Mouse (Mus musculus) ES-Bruce4 (cell line): ENCODE measurements around the gene Dpysl5. TPM values are rescaled to one million over a fixed set of nuclear protein-coding genes. Genes with fewer than 3 reads are reported as not detected.
A peak's percentile ranks its signal among the peaks of the same experiment; 100 is the strongest.

Experiments
- H3K27ac ChIP-seq: 2 replicates; pipeline ENCODE4 v1.5.1; 2012; ENCODE audit warnings: low read length, inconsistent platforms; ENCODE audit not compliant: insufficient read depth
- H3K27me3 ChIP-seq: 2 replicates; pipeline ENCODE4 v1.6.1; 2012; ENCODE audit warnings: mild to moderate bottlenecking, low read length, inconsistent platforms; ENCODE audit not compliant: control insufficient read depth, poor library complexity, insufficient read depth, severe bottlenecking
- H3K36me3 ChIP-seq: 2 replicates; pipeline ENCODE4 v1.6.1; 2012; ENCODE audit warnings: inconsistent platforms, mild to moderate bottlenecking, low read length, moderate library complexity; ENCODE audit not compliant: control insufficient read depth, poor library complexity, insufficient read depth, severe bottlenecking
- H3K4me1 ChIP-seq: one replicate; pipeline ENCODE4 v1.8.1; 2011; ENCODE audit warnings: low read length; ENCODE audit not compliant: control insufficient read depth, insufficient read depth
- H3K4me3 ChIP-seq: 2 replicates; pipeline ENCODE4 v1.5.1; 2011; ENCODE audit warnings: low read depth, mild to moderate bottlenecking, low read length
- H3K9ac ChIP-seq: 2 replicates; pipeline ENCODE4 v1.6.1; 2012; ENCODE audit warnings: low read depth, mild to moderate bottlenecking, inconsistent platforms; ENCODE audit not compliant: poor library complexity, severe bottlenecking
- H3K9me3 ChIP-seq: replicated peaks from 2 replicates; pipeline ENCODE4 v1.6.1; 2012; ENCODE audit warnings: mild to moderate bottlenecking, low read length, inconsistent platforms; ENCODE audit not compliant: control insufficient read depth, poor library complexity, insufficient read depth, severe bottlenecking
- CTCF ChIP-seq: IDR thresholded peaks from one replicate; pipeline ENCODE4 v1.8.1; 2011; ENCODE audit warnings: low read depth, low read length
- EP300 ChIP-seq: IDR thresholded peaks from 2 replicates; pipeline ENCODE4 v1.6.1; 2011; ENCODE audit warnings: low read depth, low read length; ENCODE audit not compliant: insufficient read depth
- POLR2A ChIP-seq: IDR thresholded peaks from one replicate; pipeline ENCODE4 v1.8.1; 2011; ENCODE audit warnings: low read length; ENCODE audit not compliant: insufficient read depth
- polyA plus RNA-seq: library from polyadenylated mRNA; stranded (reverse); fragments of >200 nt; gene quantifications from 2 replicates; pipeline ENCODE4 v1.2.4, GENCODE M21; 2011; ENCODE audit warnings: low read depth; ENCODE audit not compliant: missing spikeins, insufficient read depth, insufficient read length

Dpysl5 gene
- polyA plus RNA-seq, 1 experiment, result 35.2 TPM

DNA sequence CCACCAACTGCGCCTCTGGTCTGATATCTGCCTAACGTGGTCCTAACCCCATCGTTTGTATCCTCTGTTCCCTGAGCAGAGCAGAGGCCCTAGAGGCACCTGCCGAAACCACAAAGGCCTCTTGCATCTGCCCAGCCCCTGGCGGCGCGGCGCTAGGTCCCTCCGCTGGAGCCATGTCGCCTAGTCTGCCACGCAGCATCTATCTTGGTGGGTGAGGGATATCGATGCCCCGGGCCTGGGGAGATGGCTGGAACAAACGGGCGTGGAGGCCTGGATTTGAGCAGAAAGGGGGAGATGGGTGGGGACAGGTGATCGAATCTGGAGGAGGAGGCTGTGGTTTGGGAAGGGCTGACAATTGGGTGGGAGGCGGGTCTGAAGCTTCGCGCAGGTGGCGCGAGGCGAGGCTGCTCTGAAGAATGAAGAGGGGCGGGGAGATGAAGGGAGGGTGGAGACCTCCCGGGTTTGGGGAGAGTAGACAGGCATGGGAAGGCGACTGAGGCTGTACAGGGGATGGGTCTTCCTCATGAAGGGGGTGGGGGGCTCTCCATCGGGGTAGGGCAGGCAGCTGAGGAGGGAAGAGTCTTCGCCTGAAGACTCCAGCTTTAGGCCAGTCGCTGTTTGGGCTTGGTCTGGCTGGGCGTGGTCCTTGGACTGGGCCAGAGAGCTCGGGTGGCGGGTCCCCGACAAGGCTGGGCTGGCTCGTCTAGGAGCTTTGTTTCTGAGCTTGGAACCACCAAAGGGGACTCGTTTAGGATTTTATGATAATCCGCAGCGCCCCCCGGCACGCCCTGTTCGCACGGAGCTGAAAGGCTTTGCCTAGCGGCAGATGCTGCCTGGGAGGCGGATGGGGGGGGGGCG is 1.3 kb downstream of the Dpysl5 start:
- H3K36me3 ChIP-seq, result no peaks in the 10 kb centered on the region
- TF ChIP-seq POLR2A (no peak), EP300 (no peak), CTCF (no peak)
- H3K4me3 ChIP-seq, result peak overlapping the region; percentile 75
- peak overlapping the region; percentile 47 for H3K9ac ChIP-seq
- H3K27ac ChIP-seq, result no peak overlapping the region
- no peaks in the 10 kb centered on the region for H3K9me3 ChIP-seq
- no peaks in the 10 kb centered on the region for H3K4me1 ChIP-seq
- H3K27me3 ChIP-seq, result no peaks in the 10 kb centered on the region

DNA sequence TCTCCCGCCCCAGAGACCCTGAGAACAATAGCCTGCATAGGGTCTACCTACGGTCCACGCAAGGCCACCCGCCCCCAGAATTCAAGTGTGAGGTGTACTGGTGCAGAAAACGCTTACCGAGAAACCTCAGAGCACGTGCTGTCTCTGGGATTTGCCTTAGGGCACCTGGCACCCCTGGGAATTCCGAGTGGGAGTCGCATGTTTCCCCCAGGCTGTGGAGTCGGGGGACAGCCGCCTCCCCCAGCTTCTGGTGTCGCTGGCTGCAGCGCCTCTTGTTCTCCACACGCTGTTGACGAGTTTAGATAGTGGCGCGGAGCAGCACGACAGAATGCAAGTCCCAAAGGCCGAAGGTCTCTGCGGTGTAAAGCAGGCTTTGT is 1.9 kb downstream of the Dpysl5 start:
- H3K36me3 ChIP-seq, result no peaks in the 10 kb centered on the region
- no peak for TF ChIP-seq POLR2A
- no peak for TF ChIP-seq CTCF
- no peak for TF ChIP-seq EP300
- no peaks in the 10 kb centered on the region for H3K27me3 ChIP-seq
- H3K4me3 ChIP-seq, result peak overlapping the region; percentile 75
- peak overlapping the region; percentile 19; the same call in 1 of the 2 replicates for H3K9ac ChIP-seq
- no peak overlapping the region for H3K27ac ChIP-seq
- H3K4me1 ChIP-seq, result no peaks in the 10 kb centered on the region
- H3K9me3 ChIP-seq, result no peaks in the 10 kb centered on the region

DNA sequence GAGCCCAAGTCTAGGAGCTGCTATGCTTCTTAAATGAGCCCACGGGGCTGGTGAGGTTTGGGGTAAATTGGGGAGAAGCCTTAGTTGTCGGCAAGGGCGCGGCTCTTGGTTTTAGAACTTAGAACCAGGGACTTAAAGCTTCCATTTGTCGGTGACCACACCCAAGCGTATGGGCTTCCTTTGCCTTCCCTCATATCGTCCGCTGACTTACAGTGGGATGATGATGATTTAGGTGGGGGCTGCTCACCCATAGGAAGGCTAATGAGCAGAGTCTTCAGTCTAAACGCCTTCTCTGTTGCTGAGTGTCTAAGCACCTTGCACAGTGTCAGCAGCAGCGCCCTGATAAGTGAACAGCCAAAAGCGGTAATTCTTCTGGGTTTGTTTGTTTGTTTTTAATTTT is 2.3 kb downstream of the Dpysl5 start:
- no peaks in the 10 kb centered on the region for H3K27me3 ChIP-seq
- no peak for TF ChIP-seq POLR2A
- TF ChIP-seq CTCF, result no peak
- no peak for TF ChIP-seq EP300
- no peaks in the 10 kb centered on the region for H3K9me3 ChIP-seq
- no peaks in the 10 kb centered on the region for H3K36me3 ChIP-seq
- peak overlapping the region; percentile 75 for H3K4me3 ChIP-seq
- peak overlapping the region; percentile 19; the same call in 1 of the 2 replicates for H3K9ac ChIP-seq
- no peaks in the 10 kb centered on the region for H3K4me1 ChIP-seq
- H3K27ac ChIP-seq, result no peak overlapping the region

DNA sequence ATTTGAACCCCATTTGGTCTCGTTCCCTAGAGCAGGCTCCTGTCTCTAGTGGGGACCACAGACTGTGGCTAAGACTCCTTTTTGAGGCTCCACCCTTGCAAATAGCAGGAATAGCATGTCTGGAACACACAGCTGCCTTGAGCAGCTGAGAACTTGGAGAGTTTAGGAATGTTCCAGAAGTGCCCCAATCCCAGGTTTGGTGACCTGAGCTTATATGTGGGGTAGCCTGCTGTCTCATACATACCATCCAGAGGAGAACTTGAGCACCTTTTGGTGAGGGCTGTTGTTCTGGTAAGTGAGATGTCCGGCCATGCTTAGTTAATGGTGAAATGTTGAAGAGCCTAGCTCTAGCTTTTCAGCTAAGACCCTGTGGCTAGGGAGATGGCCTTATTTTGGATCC is 4.9 kb downstream of the Dpysl5 start:
- H3K4me1 ChIP-seq, result no peaks in the 10 kb centered on the region
- no peak overlapping the region for H3K27ac ChIP-seq
- H3K36me3 ChIP-seq, result no peaks in the 10 kb centered on the region
- no peak overlapping the region for H3K9ac ChIP-seq
- H3K4me3 ChIP-seq, result no peak overlapping the region
- no peaks in the 10 kb centered on the region for H3K27me3 ChIP-seq
- TF ChIP-seq POLR2A (no peak), CTCF (no peak), EP300 (no peak)
- H3K9me3 ChIP-seq, result no peaks in the 10 kb centered on the region

DNA sequence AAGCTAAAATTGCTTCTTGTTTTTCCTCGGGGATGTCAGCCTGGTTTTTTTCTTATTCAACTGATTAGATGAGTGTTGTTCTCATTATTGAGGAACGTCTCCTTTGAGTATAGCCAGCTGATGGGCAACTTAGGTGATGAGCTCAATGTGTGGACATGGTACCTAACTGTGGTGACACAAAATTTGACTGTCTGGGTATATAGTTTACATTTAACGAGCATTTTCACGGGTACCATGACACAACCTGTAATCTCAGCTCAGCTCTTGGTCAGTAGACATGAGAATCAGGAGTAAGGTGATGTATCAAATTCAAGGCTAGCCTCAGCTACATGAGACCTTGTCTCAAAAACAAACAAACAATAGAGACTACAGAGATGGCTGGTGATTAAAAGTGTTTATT is 6.1 kb downstream of the Dpysl5 start:
- no peaks in the 10 kb centered on the region for H3K27me3 ChIP-seq
- H3K36me3 ChIP-seq, result no peaks in the 10 kb centered on the region

DNA sequence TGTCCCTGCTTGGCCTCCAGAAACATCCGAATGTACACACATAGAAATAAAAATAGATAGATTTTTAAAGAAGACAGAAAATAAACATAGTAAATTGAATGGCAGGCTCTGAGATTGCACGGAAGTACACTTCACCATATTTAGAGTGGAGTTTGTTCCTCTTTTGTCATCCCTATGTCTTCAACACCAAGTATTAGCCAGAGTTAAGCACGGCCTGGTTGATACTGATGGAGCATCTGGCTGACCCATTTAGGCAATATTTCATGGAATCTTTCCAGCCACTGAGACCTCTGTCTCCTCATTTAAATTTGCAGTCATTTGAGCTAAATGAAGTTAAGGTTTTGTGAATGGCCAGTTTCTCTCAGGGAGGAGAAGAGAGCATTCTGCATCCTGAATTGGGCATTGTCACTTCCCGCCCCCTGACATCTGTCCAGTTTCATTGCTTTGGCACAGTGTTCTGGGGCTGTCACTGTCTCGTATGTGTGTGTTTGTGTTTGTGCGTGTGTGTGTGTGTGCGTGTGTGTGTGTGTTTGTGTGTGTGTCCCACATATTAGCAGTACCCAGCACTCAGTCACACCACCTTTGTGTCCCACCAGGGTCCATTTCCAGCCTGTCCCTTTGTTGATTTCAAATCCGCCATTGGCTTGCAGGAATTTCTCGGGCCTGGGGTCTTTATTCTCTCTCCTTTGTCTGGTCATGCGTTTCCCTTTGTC is 6.8 kb downstream of the Dpysl5 start:
- TF ChIP-seq EP300 (no peak), POLR2A (no peak), CTCF (no peak)
- H3K4me1 ChIP-seq, result no peaks in the 10 kb centered on the region
- no peaks in the 10 kb centered on the region for H3K9me3 ChIP-seq
- H3K27ac ChIP-seq, result no peak overlapping the region
- no peaks in the 10 kb centered on the region for H3K27me3 ChIP-seq
- no peaks in the 10 kb centered on the region for H3K36me3 ChIP-seq
- H3K9ac ChIP-seq, result no peak overlapping the region
- no peak overlapping the region for H3K4me3 ChIP-seq

More for the DNA sequence above, 6.1 kb downstream of the Dpysl5 start:
- H3K9me3 ChIP-seq, result no peaks in the 10 kb centered on the region
- TF ChIP-seq CTCF (no peak), POLR2A (no peak)
- H3K4me1 ChIP-seq, result no peaks in the 10 kb centered on the region
- H3K27ac ChIP-seq, result no peak overlapping the region
- no peak overlapping the region for H3K9ac ChIP-seq
- H3K4me3 ChIP-seq, result no peak overlapping the region
